Mouse (Mus musculus) T-helper 2 cell (primary cell): ENCODE results near the gene Atp2b4.
"Not testable (repeated sequence)": the region's sequence is repeated elsewhere in the genome, so short reads cannot be mapped to it uniquely, and the experiment has no call there.

ENCODE experiments used
- in situ Hi-C: fragments of 300-600 bp; cut with MboI, MseI; formaldehyde crosslinking; loops from one replicate; pipeline ENCODE4 v1.15.1; 2025; ENCODE audit warnings: high pct_unique_total_duplicates

Atp2b4 gene

GRCm38 (mm10) chr1:133695901-133696300 lies 104.9 kb downstream of the Atp2b4 start:
- in situ Hi-C loops, result no loop called here

- in situ Hi-C loops, result no loop called here
Observed at GRCm38 (mm10) chr1:133694876-133695275, 106.0 kb downstream of the Atp2b4 start.

DNA sequence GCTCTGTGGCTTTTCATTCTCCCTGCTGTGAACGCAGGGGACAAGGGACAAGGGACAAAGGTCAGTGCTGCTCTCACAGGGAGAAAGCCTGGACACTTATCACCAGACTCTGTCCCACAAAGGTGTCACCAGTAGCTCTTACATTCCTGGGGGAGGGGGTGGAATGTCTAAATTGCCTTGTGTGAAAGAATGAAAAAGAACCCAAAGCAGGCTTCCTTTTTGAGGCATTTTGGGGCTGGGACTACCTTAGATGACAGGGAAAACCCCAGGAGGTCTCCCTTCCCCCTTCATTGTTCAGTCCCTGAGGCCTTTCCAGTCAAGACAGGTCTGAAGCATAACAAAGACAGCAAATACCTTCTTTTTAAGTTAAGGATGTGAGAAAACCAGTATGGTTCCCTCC lies 106.5 kb downstream of the Atp2b4 start:
- in situ Hi-C loops, result no loop called here

DNA sequence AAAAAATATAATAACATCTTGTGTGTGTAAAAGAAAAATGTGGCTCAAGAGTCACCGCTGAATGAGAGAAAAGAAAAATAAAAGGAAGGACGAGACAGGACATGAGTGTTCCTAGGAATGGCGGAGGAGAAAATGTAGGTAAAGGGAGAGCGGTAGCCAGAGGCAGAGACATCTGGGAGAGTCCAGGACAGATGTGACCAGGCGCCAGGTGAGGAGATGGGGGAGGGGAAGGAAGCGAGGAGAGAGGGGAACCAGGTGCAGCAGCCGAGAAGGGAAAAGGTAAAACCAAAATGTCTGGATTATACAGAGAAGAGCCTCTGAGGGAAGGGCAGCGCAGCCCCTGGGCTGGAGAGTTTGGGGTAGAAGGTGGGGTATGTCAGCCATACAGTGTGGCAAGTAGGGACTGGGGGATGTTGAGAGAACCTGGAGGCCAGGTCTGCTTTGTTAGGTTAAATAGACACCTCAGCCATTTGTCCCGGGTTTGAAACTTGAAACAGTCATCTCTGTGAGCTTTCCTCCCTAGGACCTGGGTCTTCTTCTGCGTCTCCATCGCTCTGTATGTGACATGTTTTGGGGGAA lies 107.2 kb downstream of the Atp2b4 start:
- in situ Hi-C loops, result no loop called here

GRCm38 (mm10) chr1:133692195-133692594 lies 108.6 kb downstream of the Atp2b4 start:
- in situ Hi-C loops, result no loop called here

GRCm38 (mm10) chr1:133691046-133691445 lies 109.8 kb downstream of the Atp2b4 start:
- in situ Hi-C loops, result no loop called here

GRCm38 (mm10) chr1:133689897-133690296 lies 110.9 kb downstream of the Atp2b4 start, which contains the start of gene Lax1:
Gene Lax1, minus strand, starts transcription at chr1:133690108.
- in situ Hi-C loops, result no loop called here

- in situ Hi-C loops, result no loop called here
Observed at GRCm38 (mm10) chr1:133688301-133688700, 112.5 kb downstream of the Atp2b4 start.

- in situ Hi-C loops, result no loop called here
Observed at GRCm38 (mm10) chr1:133685749-133686519, 114.9 kb downstream of the Atp2b4 start.

DNA sequence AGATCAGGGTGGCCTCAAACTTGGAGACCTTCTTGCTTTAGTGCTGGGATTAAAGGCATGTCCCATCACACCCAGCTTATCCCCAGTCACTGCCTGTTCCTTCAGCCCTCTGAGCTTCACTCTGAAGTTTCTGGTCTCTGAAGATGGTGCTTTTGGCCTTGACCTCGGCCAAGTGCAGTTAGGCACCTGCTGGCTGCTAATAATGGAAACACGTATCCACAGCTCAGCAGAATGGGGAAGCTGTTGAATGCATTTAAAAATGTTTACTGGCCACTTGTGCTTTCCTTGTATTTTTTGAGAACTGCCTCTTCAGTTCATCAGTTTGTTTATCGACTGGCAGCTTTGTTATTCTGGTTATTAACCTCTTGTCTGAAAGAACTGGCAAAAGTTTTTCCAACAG lies 129.0 kb downstream of the Atp2b4 start:
- in situ Hi-C loops, result no loop called here

DNA sequence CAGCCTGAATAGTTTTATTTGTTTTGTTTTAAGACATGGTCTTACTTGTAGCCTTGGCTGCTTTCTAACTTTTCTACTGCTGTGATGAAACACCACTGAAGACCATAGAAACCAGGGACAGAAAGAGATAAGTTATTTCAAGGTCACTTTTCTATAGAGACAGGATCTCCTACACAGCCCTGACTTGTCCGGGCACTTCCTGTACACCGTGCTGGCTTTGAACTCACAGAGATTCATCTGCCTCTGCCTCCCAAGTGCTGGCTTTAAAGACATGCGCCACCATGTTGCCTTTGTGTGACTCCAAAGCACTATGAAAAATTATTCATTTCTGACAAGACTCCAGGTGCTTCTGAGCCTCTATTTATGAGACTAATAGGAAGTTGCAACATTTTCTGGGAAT lies 129.6 kb downstream of the Atp2b4 start:
- in situ Hi-C loops, result no loop called here

DNA sequence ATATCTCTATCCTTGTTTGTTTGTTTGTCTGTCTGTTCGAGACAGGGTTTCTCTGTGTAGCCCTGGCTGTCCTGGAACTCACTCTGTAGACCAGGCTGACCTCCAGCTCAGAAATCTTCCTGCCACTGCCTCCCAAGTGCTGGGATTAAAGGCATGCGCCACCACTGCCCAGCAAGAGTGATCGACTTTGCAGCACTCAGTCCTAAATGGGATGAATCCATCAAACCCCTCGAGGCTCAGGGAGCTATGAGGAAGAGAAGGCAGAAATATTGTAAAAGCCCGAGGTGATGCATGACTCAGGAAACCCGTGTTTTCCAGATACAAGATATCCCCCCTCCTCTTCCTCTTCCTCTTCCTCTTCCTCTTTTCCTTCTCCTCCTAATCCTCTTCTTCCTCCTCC lies 130.1 kb downstream of the Atp2b4 start:
- in situ Hi-C loops, result no loop called here

GRCm38 (mm10) chr1:133670190-133670589 lies 130.7 kb downstream of the Atp2b4 start:
- in situ Hi-C loops, result no loop called here

- in situ Hi-C loops, result no loop called here
Observed at GRCm38 (mm10) chr1:133668618-133669017, 132.2 kb downstream of the Atp2b4 start.

GRCm38 (mm10) chr1:133667721-133668120 lies 133.1 kb downstream of the Atp2b4 start:
- in situ Hi-C loops, result no loop called here

- in situ Hi-C loops, result not testable (repeated sequence)
Observed at GRCm38 (mm10) chr1:133665713-133666112, 135.1 kb downstream of the Atp2b4 start.

GRCm38 (mm10) chr1:133664203-133664970 lies 136.5 kb downstream of the Atp2b4 start:
- in situ Hi-C loops, result no loop called here

GRCm38 (mm10) chr1:133663427-133663826 lies 137.4 kb downstream of the Atp2b4 start:
- in situ Hi-C loops, result no loop called here

- in situ Hi-C loops, result no loop called here
Observed at GRCm38 (mm10) chr1:133662941-133663340, 137.9 kb downstream of the Atp2b4 start.

- in situ Hi-C loops, result no loop called here
Observed at GRCm38 (mm10) chr1:133661203-133661933, 139.5 kb downstream of the Atp2b4 start, which contains the start of gene Gm38394. Gene Gm38394, minus strand, starts transcription at chr1:133661318.

- in situ Hi-C loops, result no loop called here
Observed at GRCm38 (mm10) chr1:133660466-133661202, 140.2 kb downstream of the Atp2b4 start, which contains the start of gene Zbed6. Gene Zbed6, minus strand, starts transcription at chr1:133660885.
